Mouse (Mus musculus) lung, adult 18-20 months (tissue): ENCODE measurements around the gene Myadm.

Source experiments
- DNase-seq, 2 experiments: peaks; one replicate each; pipeline ENCODE4 v3.0.0; 2022; ENCODE audit warnings: mixed read lengths in 2 of 2

Myadm gene

GRCm38 (mm10) chr7:3327961-3328360 lies 39.1 kb downstream of the Myadm start:
- no peak for DNase-seq

- DNase-seq: peak; percentile 67 to 68
Observed at GRCm38 (mm10) chr7:3329776-3330546, 41.1 kb downstream of the Myadm start.

- no peak for DNase-seq
Observed at GRCm38 (mm10) chr7:3331171-3331570, 42.3 kb downstream of the Myadm start.

- DNase-seq: peak in 1 of 2 experiments; percentile 12
Observed at GRCm38 (mm10) chr7:3331581-3332223, 42.8 kb downstream of the Myadm start.

- DNase-seq: no peak
Observed at GRCm38 (mm10) chr7:3332224-3332615, 43.3 kb downstream of the Myadm start.

GRCm38 (mm10) chr7:3332619-3333521 lies 44.0 kb downstream of the Myadm start, which contains the start of gene Cacng7:
TSS of gene Cacng7 (plus strand) at chr7:3332955.
- DNase-seq: no peak

- no peak for DNase-seq
Observed at GRCm38 (mm10) chr7:3333542-3333941, 44.7 kb downstream of the Myadm start.

GRCm38 (mm10) chr7:3336412-3336811 lies 47.5 kb downstream of the Myadm start:
- no peak for DNase-seq

- DNase-seq: no peak
Observed at GRCm38 (mm10) chr7:3338286-3338935, 49.5 kb downstream of the Myadm start.

GRCm38 (mm10) chr7:3339010-3339409 lies 50.1 kb downstream of the Myadm start:
- no peak for DNase-seq

GRCm38 (mm10) chr7:3343861-3344260 lies 55.0 kb downstream of the Myadm start:
- DNase-seq: no peak

- DNase-seq: no peak
Observed at GRCm38 (mm10) chr7:3345301-3345700, 56.4 kb downstream of the Myadm start.

GRCm38 (mm10) chr7:3347366-3348287 lies 58.7 kb downstream of the Myadm start:
- no peak for DNase-seq

- DNase-seq: no peak
Observed at GRCm38 (mm10) chr7:3348326-3348725, 59.4 kb downstream of the Myadm start.

GRCm38 (mm10) chr7:3349775-3350174 lies 60.9 kb downstream of the Myadm start:
- no peak for DNase-seq
